Mouse (Mus musculus): ENCODE data around the gene Aagab.
A peak's percentile ranks its signal among the peaks of the same experiment; 100 is the strongest.

Gene Aagab

DNA sequence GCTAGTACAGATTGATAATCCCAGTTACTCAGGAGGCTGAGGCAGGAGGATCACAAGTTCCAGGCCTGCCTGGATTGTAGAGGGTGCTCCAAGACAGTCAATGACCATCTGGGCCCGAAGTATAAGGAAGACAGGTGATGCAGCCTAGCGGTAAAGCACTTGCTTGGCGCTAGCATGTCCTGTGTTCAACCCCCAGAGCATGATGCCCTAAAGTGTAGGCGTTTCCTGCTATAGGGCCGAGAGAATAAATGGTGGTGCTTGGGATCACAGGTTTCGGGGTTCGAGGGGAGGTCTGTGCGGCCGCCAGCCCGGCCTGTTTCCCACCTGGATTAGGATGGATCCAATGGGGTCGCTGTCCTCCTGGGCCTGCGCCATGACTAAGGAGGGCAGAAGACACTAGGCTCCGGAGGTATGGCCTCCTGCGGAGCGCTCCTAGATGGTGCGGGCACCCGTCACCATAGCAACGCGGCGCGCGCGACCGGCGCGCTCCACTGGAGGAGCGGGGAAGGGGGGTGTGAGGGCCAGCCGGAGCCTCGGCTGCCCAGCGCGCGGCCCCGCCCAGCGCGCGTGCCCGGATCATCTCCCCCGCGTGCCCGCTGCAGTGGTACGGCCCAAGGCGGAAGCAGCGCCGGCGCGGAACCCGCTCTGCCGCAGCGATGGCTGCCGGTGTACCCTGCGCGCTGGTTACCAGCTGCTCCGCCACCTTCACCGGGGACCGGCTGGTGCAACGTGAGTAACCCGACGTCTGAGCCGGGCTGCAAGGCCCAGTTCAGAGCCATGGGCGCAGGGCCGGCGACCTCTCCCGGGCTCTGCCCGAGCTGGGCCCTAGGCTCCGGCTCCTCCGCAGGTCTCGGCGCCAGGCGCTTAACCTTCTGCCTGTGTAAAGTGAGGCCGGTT lies at the start of gene Aagab, which contains the start of gene Iqch:
Aagab (plus strand) TSS at position 618 of the 897 bp plus-strand sequence.
Iqch (minus strand) TSS at position 451 of the 897 bp plus-strand sequence.
- peak; percentile 98 for DNase-seq (ENCODE audit: low spot score)

DNA sequence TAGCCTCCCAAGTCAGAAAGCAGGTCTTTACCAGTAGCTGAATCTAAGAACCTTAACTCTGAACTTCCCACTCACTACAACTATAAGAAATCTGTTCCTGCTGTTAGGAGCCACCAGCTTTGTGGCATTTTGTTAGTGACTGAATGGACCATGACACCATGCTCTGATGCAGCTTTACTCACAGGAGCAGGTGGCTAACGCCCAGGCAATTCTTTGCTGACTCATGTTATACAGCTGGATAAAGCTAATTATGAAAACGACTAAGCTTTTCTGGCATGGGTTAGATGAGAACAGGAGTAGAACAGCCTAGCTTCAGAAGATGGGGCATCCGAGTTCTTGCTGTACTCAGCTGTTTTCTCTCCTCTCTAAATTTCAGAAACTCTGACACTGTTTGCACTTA lies 48.8 kb upstream of the Aagab start:
- no peak for DNase-seq (ENCODE audit: low spot score)

- no peak for DNase-seq (ENCODE audit: low spot score)
These were observed 46.9 kb upstream of the Aagab start for GRCm38 (mm10) chr9:63555460-63555990.

DNA sequence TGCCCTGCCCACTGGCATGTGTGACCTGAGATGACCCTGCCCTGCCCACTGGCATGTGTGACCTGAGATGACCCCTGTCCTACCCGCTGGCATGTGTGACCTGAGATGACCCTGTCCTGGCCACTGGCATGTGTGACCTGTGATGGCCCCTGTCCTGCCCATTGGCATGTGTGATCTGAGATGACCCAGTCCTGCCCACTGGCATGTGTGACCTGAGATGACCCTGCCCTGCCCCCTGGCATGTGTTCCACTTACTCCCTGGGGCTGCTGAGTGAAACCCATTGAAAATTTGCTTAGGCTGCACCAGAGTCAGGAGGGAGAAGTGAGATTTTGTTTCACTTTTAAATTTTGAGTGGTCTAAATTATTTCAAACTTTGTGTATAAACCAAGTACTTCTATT lies 46.1 kb upstream of the Aagab start:
- no peak for DNase-seq (ENCODE audit: low spot score)

GRCm38 (mm10) chr9:63556933-63557332 lies 45.5 kb upstream of the Aagab start:
- no peak for DNase-seq (ENCODE audit: low spot score)

- no peak for DNase-seq (ENCODE audit: low spot score)
These were observed 40.5 kb upstream of the Aagab start for GRCm38 (mm10) chr9:63561931-63562330.

GRCm38 (mm10) chr9:63563436-63563835 lies 39.0 kb upstream of the Aagab start:
- no peak for DNase-seq (ENCODE audit: low spot score)

DNA sequence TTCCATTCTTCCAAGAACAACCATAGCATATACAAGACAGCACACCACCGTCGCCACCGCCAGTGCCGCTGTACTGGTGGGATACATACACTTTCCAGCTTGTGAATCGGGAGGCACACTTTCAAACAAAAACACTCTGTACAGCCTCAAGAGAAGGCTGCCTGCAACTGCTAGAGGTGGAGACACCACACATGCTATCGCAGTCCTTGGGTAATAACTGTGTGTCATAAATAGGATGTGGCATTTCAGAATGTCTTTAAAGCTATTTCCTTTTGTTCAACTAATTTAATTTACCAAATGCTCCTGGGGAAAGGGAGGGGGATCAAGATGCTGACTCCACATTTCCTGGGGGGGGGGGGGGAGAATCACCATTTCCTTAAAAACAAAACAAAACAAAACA lies 34.1 kb upstream of the Aagab start:
- DNase-seq (ENCODE audit: low spot score): no peak

GRCm38 (mm10) chr9:63568808-63569207 lies 33.7 kb upstream of the Aagab start:
- no peak for DNase-seq (ENCODE audit: low spot score)

DNA sequence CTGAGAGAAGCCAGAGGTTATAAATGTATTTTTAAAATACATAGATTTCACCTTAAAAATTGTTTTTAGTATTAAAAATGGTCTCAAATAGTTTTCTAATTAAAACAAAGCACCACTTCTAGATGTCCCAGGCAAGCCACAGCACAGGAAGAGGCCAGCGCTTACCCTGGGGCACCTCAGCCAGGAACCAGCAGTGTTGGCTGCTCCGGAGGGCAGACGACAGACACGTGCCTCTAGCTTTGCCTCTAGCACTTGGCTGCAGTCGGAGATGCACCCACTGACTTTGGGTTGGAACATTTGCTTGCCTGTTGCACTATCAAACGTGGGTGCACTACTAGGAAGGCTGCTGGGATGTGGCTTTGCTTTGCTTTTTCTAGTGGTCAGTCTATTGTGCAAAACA lies 30.6 kb upstream of the Aagab start:
- DNase-seq (ENCODE audit: low spot score): no peak

DNA sequence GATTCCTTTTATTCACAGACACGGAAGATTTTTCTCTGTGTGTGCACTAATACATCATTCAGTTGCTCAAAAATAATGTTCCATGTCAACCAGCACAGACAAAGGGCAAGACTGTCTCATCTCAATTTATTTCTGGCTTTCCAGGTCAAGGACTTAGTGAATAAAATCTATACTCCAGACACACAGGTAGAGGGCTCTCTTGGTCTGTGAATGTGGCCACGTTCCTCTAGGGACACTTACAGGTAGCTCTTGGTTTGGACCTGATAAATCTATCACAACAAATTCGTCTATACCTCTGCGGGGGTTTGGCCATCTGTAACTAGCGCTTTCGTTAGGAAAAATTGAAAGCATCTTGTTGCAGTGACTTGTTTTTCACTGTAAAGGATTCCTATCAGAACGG lies 29.6 kb upstream of the Aagab start:
- no peak for DNase-seq (ENCODE audit: low spot score)

DNA sequence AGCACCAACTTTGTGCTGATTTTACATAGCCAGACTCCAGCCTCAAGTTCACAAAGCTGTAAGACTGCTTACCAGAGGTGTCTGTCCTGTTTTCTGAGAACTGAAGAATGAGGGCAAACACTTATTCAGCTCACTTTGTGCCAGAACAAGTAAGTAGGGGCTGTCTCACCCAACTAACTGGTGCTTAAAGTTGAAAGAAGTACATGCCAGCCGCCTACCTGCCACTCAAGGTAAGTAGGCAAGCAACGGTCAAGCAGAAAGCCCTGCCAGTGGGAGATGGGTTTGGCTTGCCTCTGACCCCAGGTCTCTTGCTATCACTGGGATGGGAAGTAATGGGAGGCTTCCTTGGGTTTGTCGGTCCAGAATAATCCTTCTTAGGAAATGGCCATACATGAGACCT lies 25.0 kb upstream of the Aagab start:
- no peak for DNase-seq (ENCODE audit: low spot score)

DNA sequence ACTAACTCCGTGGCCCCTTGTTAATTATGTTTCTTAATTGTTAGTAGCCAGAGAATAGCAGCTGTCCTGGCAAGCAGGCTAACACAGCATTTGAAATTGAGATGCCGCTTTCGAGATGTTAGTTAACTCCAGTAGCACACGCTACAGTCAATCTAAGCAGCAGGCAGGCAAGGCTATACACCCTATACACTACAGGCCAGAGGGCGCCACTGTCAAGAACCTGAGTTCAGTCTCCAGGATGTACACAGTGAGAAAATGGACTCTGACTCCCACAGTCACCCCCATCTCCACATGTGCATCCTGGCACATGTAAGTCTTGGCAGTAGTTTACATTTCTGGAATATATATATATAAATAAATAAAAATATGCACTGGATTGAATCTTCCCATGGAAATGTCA lies 22.8 kb upstream of the Aagab start:
- no peak for DNase-seq (ENCODE audit: low spot score)

GRCm38 (mm10) chr9:63580046-63580445 lies 22.4 kb upstream of the Aagab start:
- DNase-seq (ENCODE audit: low spot score): no peak

GRCm38 (mm10) chr9:63581778-63582177 lies 20.7 kb upstream of the Aagab start:
- DNase-seq (ENCODE audit: low spot score): no peak

GRCm38 (mm10) chr9:63585251-63585650 lies 17.2 kb upstream of the Aagab start:
- DNase-seq (ENCODE audit: low spot score): no peak

DNA sequence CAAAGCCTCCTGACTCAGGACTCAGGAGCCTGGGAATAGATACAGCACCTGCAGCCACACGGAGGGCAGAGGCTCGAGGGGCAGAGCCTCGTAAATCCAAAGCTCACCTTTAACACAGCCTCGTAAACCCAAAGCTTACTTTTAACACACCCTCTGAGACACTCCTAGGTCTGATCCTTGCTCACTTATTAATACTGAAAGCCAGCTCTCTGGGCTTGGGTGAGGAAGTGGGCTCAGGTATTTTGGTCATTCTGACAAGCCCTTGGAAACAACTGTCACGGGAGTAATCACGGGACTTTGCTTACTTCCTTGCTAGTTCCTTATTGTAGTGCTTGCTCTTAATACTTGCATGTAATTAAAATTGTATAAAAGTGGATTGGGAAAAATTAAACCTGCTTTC lies 13.3 kb upstream of the Aagab start:
- no peak for DNase-seq (ENCODE audit: low spot score)

DNA sequence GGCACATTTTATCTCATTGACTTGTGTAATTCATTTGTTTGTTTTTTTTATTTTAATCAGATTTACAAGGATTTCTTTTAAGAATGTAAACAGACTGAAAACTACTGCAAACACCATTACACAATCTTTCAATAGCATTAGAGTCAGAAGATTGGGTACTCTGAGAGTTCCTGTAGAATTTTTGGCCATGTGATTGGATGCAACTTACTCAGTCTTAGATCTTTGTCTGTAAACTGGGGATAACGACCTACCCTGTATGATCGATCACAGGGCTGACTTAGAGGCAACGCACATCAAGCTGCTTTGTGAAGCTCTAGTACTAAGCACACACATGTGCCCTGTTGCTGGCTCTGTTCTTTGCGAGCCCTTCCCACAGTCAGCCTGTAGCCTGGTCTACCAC lies 11.9 kb upstream of the Aagab start:
- no peak for DNase-seq (ENCODE audit: low spot score)

GRCm38 (mm10) chr9:63591661-63592256 lies 10.7 kb upstream of the Aagab start:
- peak; percentile 24 for DNase-seq (ENCODE audit: low spot score)

- DNase-seq (ENCODE audit: low spot score): no peak
These were observed 7.4 kb upstream of the Aagab start for GRCm38 (mm10) chr9:63595032-63595431.

- DNase-seq (ENCODE audit: low spot score): no peak
These were observed 6.8 kb upstream of the Aagab start for GRCm38 (mm10) chr9:63595652-63596051.

DNA sequence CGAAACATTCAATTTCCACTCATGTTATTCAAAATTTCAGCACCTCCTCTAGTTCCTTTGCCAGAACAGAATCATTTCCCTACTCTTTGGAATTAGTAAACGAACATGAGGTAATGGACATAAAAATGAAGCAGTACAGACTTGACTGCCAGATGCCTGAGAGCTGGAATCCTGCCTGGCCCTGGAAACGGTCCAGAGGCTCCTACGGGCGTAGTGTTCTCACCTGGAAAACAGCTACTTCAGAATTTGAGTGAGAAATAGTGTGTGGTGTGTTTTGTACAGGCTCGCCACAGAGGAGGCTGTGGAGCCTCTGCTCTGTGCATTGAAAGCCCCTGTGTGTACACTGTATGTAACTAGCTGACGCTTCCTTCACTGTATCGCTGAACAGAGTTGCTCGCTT lies 5.8 kb upstream of the Aagab start:
- no peak for DNase-seq (ENCODE audit: low spot score)

DNA sequence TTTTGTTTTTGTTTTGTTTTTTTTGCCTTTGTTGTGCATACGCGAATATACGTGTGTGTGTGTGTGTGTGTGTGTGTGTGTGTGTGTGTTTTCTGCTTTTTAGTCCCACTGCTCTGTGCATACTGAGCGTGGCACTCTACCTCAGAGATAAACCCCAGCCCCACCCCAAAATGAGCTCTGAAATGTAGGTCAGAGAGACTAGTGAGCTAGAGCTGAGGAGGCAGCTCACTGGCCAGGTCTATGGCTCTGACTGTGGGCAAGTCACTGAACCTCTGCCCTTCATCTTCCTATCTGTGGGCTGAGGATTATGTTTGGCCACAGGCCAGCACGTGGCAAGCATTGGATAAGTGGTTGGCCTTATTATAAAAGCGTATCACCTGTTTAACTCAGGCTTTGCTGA lies 1.4 kb downstream of the Aagab start:
- DNase-seq (ENCODE audit: low spot score): peak; percentile 15

Measured in ovary, postnatal 36 days (tissue).